Mouse (Mus musculus): ENCODE data around the gene Asb7. TPM values are rescaled to one million over a fixed set of nuclear protein-coding genes. Genes with fewer than 3 reads are reported as not detected.

Asb7 gene
- total RNA-seq, 2 experiments from 2014 or later = 8.9 to 16.6 TPM

DNA sequence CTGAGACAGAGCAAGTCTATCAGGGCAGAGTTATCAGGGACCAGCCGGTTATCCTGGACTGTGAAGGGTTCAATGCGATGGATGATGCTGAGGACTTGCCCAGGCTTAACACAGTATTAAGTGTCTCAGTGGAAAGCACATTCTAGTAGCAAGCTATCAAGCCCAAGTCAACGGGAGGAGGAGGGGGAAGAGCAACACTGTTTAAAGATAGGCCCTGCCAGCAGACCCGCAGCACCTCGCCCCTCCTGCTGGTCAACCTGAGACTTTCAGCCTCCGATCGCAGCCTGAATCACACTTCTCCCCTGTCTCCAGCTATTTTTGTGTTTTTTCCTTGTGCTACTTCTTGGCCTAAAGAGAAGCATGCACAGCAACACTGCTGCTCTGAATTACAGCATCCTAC, 29.1 kb downstream of the Asb7 start:
- no peak for ATAC-seq (replicated peaks; ENCODE audit: poor library complexity)

- no peak for ATAC-seq (replicated peaks; ENCODE audit: poor library complexity)
Measured at GRCm38 (mm10) chr7:66655471-66655870, 33.9 kb downstream of the Asb7 start.

- ATAC-seq (replicated peaks; ENCODE audit: poor library complexity) = no peak
Measured at GRCm38 (mm10) chr7:66653596-66653995, 35.8 kb downstream of the Asb7 start.

DNA sequence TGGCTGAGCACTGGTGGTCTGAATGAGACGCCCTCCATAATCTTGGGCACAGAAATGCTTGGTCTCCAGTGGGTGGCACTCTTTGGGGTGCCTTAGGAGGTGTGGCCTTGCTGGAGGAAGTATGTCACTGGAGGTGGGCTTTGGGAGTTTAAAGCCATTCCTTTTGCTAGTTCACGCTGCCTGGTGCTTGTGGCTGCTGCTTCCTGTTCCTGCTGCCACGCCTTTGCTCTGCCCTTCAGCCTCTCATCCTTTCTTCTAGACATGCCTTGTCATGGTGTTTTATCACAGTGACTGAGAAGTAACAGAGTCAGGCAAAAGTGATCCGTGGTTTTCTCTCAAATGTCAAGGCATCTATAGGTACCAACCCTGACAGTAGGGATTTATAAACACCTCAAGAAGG, 37.2 kb downstream of the Asb7 start:
- peak; percentile 94 for ATAC-seq (replicated peaks; ENCODE audit: poor library complexity)

GRCm38 (mm10) chr7:66650883-66651282, 38.5 kb downstream of the Asb7 start:
- no peak for ATAC-seq (replicated peaks; ENCODE audit: poor library complexity)

DNA sequence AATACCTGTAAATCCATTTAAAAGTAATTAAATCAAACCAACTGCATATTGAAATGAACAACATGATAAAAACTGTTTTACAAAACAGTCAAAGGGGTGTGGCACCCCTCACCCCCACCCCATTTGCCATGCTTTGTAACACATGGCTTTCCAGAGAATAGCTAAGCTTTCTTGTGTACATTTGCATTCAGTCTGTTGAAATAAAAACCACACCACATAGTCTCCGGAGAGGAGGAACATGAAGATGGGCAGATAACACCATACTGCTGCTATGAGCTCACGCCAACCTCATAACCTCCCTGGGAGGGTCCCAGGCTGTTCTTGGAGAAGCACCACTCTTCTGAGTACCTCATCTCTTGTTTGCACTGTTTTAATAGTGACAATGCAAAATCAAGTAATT, 40.2 kb downstream of the Asb7 start:
- no peak for ATAC-seq (replicated peaks; ENCODE audit: poor library complexity)

GRCm38 (mm10) chr7:66645736-66646135, 43.7 kb downstream of the Asb7 start:
- ATAC-seq (replicated peaks; ENCODE audit: poor library complexity) = no peak

- ATAC-seq (replicated peaks; ENCODE audit: poor library complexity) = no peak
Measured at GRCm38 (mm10) chr7:66633351-66633750, 56.0 kb downstream of the Asb7 start.

DNA sequence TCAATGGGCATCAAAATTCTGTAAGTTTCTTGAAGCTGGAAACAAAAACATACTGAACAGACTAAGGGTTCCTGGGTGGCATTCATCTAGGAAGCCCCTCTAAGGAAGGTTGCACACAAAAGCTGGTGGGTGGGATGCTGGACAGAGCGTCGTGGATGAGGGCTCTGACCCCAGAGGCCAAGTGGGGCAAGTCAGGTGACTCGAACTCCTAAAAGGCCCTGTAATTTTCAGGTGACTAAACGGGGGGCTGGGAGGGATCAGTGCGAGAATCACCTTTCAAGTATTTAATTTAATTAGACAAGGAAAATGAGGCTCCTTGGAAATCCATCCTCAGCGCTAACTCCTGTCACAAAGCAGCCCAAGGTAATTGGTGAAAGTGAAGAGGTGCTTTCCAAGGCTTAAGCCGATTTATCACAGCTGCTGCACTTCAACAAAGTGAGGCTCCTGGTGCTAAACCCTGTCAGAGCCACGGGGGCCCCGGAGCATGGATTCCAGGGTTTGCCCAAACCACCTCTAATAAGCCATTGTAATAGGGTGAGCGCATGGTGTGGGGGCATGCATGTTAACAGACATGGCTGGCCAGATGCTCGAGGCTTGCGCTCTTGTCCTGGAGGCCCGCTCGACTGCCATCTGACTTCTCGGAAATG, 59.1 kb downstream of the Asb7 start:
- ATAC-seq (replicated peaks; ENCODE audit: poor library complexity) = no peak

DNA sequence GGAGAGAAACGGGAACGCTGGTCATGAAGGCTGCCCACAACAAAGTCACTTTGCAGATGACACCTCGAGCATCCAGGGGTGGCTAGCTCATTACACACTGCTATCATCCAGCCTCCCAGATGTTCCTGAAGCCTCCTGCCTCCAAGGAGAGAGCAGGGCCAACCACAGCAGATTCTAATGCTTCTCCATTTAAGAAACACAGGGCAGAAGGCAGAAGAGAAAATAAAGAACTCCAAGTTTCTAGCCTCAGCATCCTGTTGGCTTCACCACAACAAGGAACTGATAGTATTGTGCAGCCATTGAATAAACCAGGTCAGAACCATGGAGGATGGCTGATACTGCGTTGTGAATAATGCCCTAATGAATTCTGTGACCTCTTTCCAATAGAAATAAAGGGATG, 60.0 kb downstream of the Asb7 start:
- peak; percentile 82 for ATAC-seq (replicated peaks; ENCODE audit: poor library complexity)

DNA sequence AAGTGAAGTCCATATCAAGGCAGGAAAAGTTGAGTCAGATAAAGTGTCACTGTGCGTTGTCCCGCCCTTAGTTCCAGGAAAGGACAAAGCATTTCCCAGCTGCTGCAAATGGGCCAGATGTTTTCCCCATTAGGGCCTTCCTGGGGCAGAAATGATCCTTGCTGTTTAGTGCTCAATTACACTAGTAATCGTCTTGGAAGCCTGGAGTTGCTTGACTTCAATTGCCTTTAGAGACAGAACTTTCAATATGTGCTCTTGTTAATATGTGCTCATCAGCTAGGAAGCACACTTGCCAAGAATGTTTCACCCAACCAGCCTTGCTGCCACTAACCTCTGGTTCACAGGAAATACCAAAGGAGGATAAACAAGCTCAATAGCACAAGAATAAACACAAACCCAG, 66.0 kb downstream of the Asb7 start:
- no peak for ATAC-seq (replicated peaks; ENCODE audit: poor library complexity)

DNA sequence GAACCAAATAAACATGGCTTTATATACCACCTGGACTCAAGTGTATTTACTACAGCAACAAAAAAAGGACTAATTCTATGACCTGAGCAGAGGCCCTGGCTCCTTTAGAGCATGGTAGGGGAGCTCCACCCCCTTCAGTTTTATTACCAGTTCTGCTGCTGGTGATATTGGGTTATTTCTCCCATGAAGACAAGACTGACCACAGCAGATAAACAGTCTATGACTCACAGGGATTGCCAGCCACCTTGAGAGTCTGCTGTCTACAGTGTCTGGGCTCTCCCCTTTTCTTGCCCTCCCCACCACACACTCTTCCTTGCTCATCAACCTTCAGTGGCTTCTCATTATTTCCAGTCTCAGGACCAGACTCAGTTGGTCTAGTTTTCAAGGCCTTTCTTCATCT, 87.5 kb downstream of the Asb7 start:
- ATAC-seq (replicated peaks; ENCODE audit: poor library complexity) = peak; percentile 29; the same call in 1 of the 2 replicates

GRCm38 (mm10) chr7:66600622-66601610, 88.5 kb downstream of the Asb7 start:
- no peak for ATAC-seq (replicated peaks; ENCODE audit: poor library complexity)

GRCm38 (mm10) chr7:66600126-66600525, 89.3 kb downstream of the Asb7 start:
- ATAC-seq (replicated peaks; ENCODE audit: poor library complexity) = no peak

GRCm38 (mm10) chr7:66597900-66598299, 91.5 kb downstream of the Asb7 start:
- no peak for ATAC-seq (replicated peaks; ENCODE audit: poor library complexity)

Other genes starting within 250 kb of the Asb7 start
- 8.0 and 14.0 TPM in 2 replicates for gene Lins1, start 293 bp upstream of the Asb7 start, total RNA-seq (2015)
- 4.2 and 15.9 TPM in 2 replicates for gene Lins1, start 293 bp upstream of the Asb7 start, total RNA-seq (2017)
- 0.29 TPM in 1 of 2 replicates, not detected in the other for gene Cers3, start 53.9 kb upstream of the Asb7 start, total RNA-seq (2015)
- not detected in 2 replicates for gene Cers3, start 53.9 kb upstream of the Asb7 start, total RNA-seq (2017)
- 0.17 and 0.20 TPM in 2 replicates for gene Adamts17, start 150.1 kb upstream of the Asb7 start, total RNA-seq (2015)
- 0.04 and 0.27 TPM in 2 replicates for gene Adamts17, start 150.1 kb upstream of the Asb7 start, total RNA-seq (2017)